ENCODE assay signal across 8 mouse cellular contexts in the genomic region with DNA sequence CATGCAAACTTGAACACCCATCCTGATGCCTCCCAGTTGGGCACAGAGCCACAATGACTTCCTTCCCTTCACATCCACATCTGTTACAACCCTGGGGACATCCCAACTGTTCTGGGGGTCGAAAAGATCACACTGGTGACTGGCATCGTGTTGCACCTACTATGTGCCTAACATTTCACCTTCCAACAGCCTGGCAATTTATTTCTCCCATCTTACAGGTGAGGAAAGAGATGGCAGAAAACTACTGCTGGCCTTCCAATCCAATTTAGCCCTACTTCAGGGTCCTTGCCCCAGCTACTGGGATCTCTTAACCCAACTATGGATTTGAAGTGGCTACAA. TPM values are rescaled to one million over a fixed set of nuclear protein-coding genes. Genes with fewer than 3 reads are reported as not detected.
A peak's percentile ranks its signal among the peaks of the same experiment; 100 is the strongest.
DNase-seq lines count a peak whose midpoint lies in the region; ATAC-seq and TF ChIP-seq lines count a peak whose summit lies in the region.

No protein-coding gene starts in this region.

- 22% methylated on average over 2 of the region's 2 CpGs for WGBS in lung, embryonic 16.5 days
- 22% methylated on average over 2 of the region's 2 CpGs for WGBS in forebrain, embryonic 10.5 days
- 28% methylated on average over 2 of the region's 2 CpGs for WGBS in limb, embryonic 13.5 days
- 7% methylated on average over 2 of the region's 2 CpGs for WGBS in small intestine, adult 2 months

- DNase-seq in lung, postnatal 25 days (ENCODE audit: low spot score) = no peak
- DNase-seq in forebrain, embryonic 10.5 days (ENCODE audit: extremely low spot score, low spot score) = no peak
- DNase-seq in T-cell, adult 2 months (ENCODE audit: low spot score) = no peak
- DNase-seq in frontal cortex, postnatal 25 days (ENCODE audit: low spot score in 2 of 2) = no peak
- DNase-seq in right cerebral cortex, postnatal 25 days = no peak

- H3K9me3 ChIP-seq in lung, embryonic 16.5 days (ENCODE audit: control insufficient read depth, low read length) = no peaks in the 10 kb centered on the region
- no peaks in the 10 kb centered on the region for H3K9me3 ChIP-seq in forebrain, embryonic 10.5 days
- H3K9me3 ChIP-seq in limb, embryonic 13.5 days = no peaks in the 10 kb centered on the region

- peak overlapping the region; percentile 99 for H3K4me2 ChIP-seq in lung, embryonic 16.5 days (ENCODE audit: low read depth, low read length)
- H3K4me2 ChIP-seq in limb, embryonic 13.5 days (replicated peaks) = peak overlapping the region; percentile 98

- H3K27ac ChIP-seq in lung, embryonic 16.5 days (ENCODE audit: low read length) = peak overlapping the region; percentile 15; the same call in 1 of the 2 replicates
- peak overlapping the region; percentile 87 for H3K27ac ChIP-seq in forebrain, embryonic 10.5 days
- H3K27ac ChIP-seq in limb, embryonic 13.5 days = no peak overlapping the region
- H3K27ac ChIP-seq in small intestine, adult 2 months (ENCODE audit: insufficient read depth, low read depth, low read length) = no peak overlapping the region

- no peak for TF ChIP-seq CTCF in small intestine, adult 2 months (IDR thresholded peaks at IDR 0.05; ENCODE audit: extremely low read depth, insufficient read length, insufficient replicate concordance, low read depth, low read length)

- no peak for ATAC-seq in lung, embryonic 16.5 days (ENCODE audit: low read depth)
- ATAC-seq in limb, embryonic 13.5 days (ENCODE audit: low FRiP score, low read depth) = no peak

- peaks cover 5% of the 10 kb centered on the region; the same call in 1 of the 2 replicates for H3K27me3 ChIP-seq in lung, embryonic 16.5 days (ENCODE audit: control insufficient read depth, insufficient read depth, low read depth, low read length)
- peaks cover 95% of the 10 kb centered on the region for H3K27me3 ChIP-seq in forebrain, embryonic 10.5 days (ENCODE audit: poor library complexity, severe bottlenecking)
- H3K27me3 ChIP-seq in limb, embryonic 13.5 days = peaks cover 41% of the 10 kb centered on the region
- H3K27me3 ChIP-seq in small intestine, adult 2 months (ENCODE audit: control insufficient read depth, insufficient read depth, low read length) = no peaks in the 10 kb centered on the region

- no peaks in the 10 kb centered on the region for H3K36me3 ChIP-seq in lung, embryonic 16.5 days (ENCODE audit: control insufficient read depth, insufficient read depth, low read length)
- no peaks in the 10 kb centered on the region for H3K36me3 ChIP-seq in forebrain, embryonic 10.5 days (replicated peaks)
- H3K36me3 ChIP-seq in limb, embryonic 13.5 days = no peaks in the 10 kb centered on the region
- H3K36me3 ChIP-seq in small intestine, adult 2 months (ENCODE audit: control insufficient read depth, insufficient read depth, low read length) = no peaks in the 10 kb centered on the region

- H3K9ac ChIP-seq in lung, embryonic 16.5 days (ENCODE audit: low read length) = no peak overlapping the region
- no peak overlapping the region for H3K9ac ChIP-seq in limb, embryonic 13.5 days

- TF ChIP-seq POLR2A in small intestine, adult 2 months (IDR thresholded peaks at IDR 0.05; ENCODE audit: low read depth, low read length) = no peak

- H3K4me3 ChIP-seq in lung, embryonic 16.5 days (ENCODE audit: low read length) = peak overlapping the region; percentile 68
- peak overlapping the region; percentile 73 for H3K4me3 ChIP-seq in forebrain, embryonic 10.5 days
- peak overlapping the region; percentile 63 for H3K4me3 ChIP-seq in limb, embryonic 13.5 days
- H3K4me3 ChIP-seq in small intestine, adult 2 months (ENCODE audit: low read depth, low read length) = peak overlapping the region; percentile 94

- peaks cover 24% of the 10 kb centered on the region for H3K4me1 ChIP-seq in lung, embryonic 16.5 days (replicated peaks; ENCODE audit: control insufficient read depth, insufficient read depth, low read length)
- H3K4me1 ChIP-seq in forebrain, embryonic 10.5 days = peaks cover 79% of the 10 kb centered on the region
- peaks cover 31% of the 10 kb centered on the region for H3K4me1 ChIP-seq in limb, embryonic 13.5 days
- peaks cover 17% of the 10 kb centered on the region for H3K4me1 ChIP-seq in small intestine, adult 2 months (ENCODE audit: control insufficient read depth, insufficient read depth, insufficient read length, low read length)

RNA-seq across cellular contexts. Expression of a gene that starts 0.8 kb away (rescaled TPM):
- not detected in 2 replicates for polyA plus RNA-seq in lung, embryonic 16.5 days (2015; fragmentation: Nextera tagmentation; extraction: Ambion mirVana)
- not detected in 2 replicates for polyA plus RNA-seq in forebrain, embryonic 10.5 days (2016; fragmentation: Nextera tagmentation; extraction: Ambion mirVana)
- not detected in 2 replicates for polyA plus RNA-seq in limb, embryonic 13.5 days (2015; fragmentation: Nextera tagmentation; extraction: Ambion mirVana)
- not detected in 2 replicates for polyA plus RNA-seq in small intestine, adult 2 months (2012; rRNA removed)

RNA-seq across cellular contexts. Expression of a gene that starts 36.4 kb away (rescaled TPM):
- polyA plus RNA-seq in lung, embryonic 16.5 days (2015; fragmentation: Nextera tagmentation; extraction: Ambion mirVana) = 8.9 and 9.9 TPM in 2 replicates
- polyA plus RNA-seq in forebrain, embryonic 10.5 days (2016; fragmentation: Nextera tagmentation; extraction: Ambion mirVana) = 11.7 and 12.3 TPM in 2 replicates
- 11.8 and 13.2 TPM in 2 replicates for polyA plus RNA-seq in limb, embryonic 13.5 days (2015; fragmentation: Nextera tagmentation; extraction: Ambion mirVana)
- 23.5 and 47.5 TPM in 2 replicates for polyA plus RNA-seq in small intestine, adult 2 months (2012; rRNA removed)

Comparison
In these comparisons a context has a peak if more than half of its experiments do, and no peak if none do; other contexts are left out.
1. H3K27ac ChIP-seq: peak in lung, embryonic 16.5 days (single experiment) and forebrain, embryonic 10.5 days (single experiment); none in limb, embryonic 13.5 days (single experiment) and small intestine, adult 2 months (single experiment).
2. Peak in every context shown above with its lines, with median percentiles within 50 percentile points of each other: H3K4me3 ChIP-seq.